Mouse (Mus musculus): ENCODE measurements around the gene Gm13285. TPM values are rescaled to one million over a fixed set of nuclear protein-coding genes. Genes with fewer than 3 reads are reported as not detected.

Gene Gm13285
- polyA plus RNA-seq, 1 experiment from 2014 or later: 0.74 TPM

DNA sequence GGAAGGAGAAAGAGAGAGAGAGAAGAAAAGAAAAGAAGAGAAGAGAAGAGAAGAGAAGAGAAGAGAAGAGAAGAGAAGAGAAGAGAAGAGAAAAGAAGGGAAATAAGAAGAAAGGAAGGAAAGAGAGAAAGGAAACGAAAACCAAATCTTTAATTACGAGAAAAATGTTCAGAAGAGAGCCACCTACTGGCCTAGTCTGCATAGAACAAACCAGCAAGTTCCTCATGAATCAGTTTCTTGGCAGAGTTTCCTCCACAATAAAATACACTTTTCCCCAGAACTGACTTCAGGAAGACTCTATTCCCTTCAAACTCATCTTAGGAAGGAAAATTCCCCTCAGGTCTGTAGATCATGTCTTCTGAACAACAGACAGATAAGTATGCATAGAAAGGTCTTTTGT lies 45.9 kb downstream of the Gm13285 start:
- ATAC-seq (ENCODE audit: low read depth) (no peak), DNase-seq (ENCODE audit: low spot score) (no peak)
- H3K4me1 ChIP-seq (ENCODE audit: control insufficient read depth, insufficient read depth, low read length): no peaks in the 10 kb centered on the region
- no peak overlapping the region for H3K27ac ChIP-seq (replicated peaks; ENCODE audit: low read depth, low read length)
- H3K9me3 ChIP-seq (ENCODE audit: control insufficient read depth, low read length): no peaks in the 10 kb centered on the region
- H3K4me3 ChIP-seq (ENCODE audit: low read depth, low read length): no peak overlapping the region
- H3K9ac ChIP-seq (ENCODE audit: low read depth, low read length): no peak overlapping the region
- no peaks in the 10 kb centered on the region for H3K27me3 ChIP-seq (replicated peaks; ENCODE audit: control insufficient read depth, insufficient read depth, low read length)
- WGBS: 38% methylated on average over 2 of the region's 2 CpGs
- H3K36me3 ChIP-seq (ENCODE audit: control insufficient read depth, insufficient read depth, low read length): no peaks in the 10 kb centered on the region
- H3K4me2 ChIP-seq (ENCODE audit: low read depth, low read length): no peak overlapping the region

DNA sequence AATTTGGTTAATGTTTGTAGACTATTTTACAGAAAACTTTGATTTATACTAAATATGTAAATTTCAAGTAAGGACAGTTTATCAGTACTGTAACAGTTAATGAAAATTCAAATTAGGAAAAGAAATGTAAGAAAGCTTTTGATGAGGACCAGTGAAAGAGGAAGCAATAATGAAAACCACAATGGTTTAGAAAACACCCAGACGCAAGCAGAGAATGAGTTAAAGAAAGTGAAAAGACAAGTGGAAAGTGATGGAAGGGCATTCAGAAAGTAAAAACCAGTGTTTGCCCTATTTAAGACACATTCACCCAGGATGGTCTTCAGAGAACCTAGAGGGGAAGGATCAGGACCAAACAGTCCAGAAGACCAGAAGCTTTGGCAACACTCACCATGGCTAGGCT lies 50.2 kb downstream of the Gm13285 start, which contains the start of gene Ifna1:
Ifna1 (plus strand) TSS at position 390 of the 400 bp plus-strand sequence.
- Histone ChIP-seq H3K9ac (ENCODE audit: low read depth, low read length) (no peak within 1 kb of the TSS), H3K36me3 (ENCODE audit: control insufficient read depth, insufficient read depth, low read length) (no peaks in the 10 kb centered on the region), H3K4me1 (ENCODE audit: control insufficient read depth, insufficient read depth, low read length) (no peaks in the 10 kb centered on the region), H3K9me3 (ENCODE audit: control insufficient read depth, low read length) (no peaks in the 10 kb centered on the region), H3K27me3 (replicated peaks; ENCODE audit: control insufficient read depth, insufficient read depth, low read length) (no peaks in the 10 kb centered on the region), H3K27ac (replicated peaks; ENCODE audit: low read depth, low read length) (no peak within 1 kb of the TSS), H3K4me2 (ENCODE audit: low read depth, low read length) (no peak within 1 kb of the TSS), H3K4me3 (ENCODE audit: low read depth, low read length) (no peak within 1 kb of the TSS)
- DNase-seq (ENCODE audit: low spot score): no peak
- WGBS: 73% methylated on average over 1 of the region's 1 CpGs
- no peak for ATAC-seq (ENCODE audit: low read depth)

Other genes with a start within 250 kb of the Gm13285 start
- not detected in 2 replicates for gene Ifna15, start 241.4 kb upstream of the Gm13285 start, polyA plus RNA-seq (2014; fragmentation: Nextera tagmentation; extraction: Ambion mirVana)
- not detected in 2 replicates for gene Ifna14, start 227.9 kb upstream of the Gm13285 start, polyA plus RNA-seq (2014; fragmentation: Nextera tagmentation; extraction: Ambion mirVana)
- not detected in 2 replicates for gene Ifna9, start 207.3 kb upstream of the Gm13285 start, polyA plus RNA-seq (2014; fragmentation: Nextera tagmentation; extraction: Ambion mirVana)
- gene Ifna12, start 196.3 kb upstream of the Gm13285 start, polyA plus RNA-seq (2014; fragmentation: Nextera tagmentation; extraction: Ambion mirVana): not detected in 2 replicates
- not detected in 2 replicates for gene C87499, start 165.3 kb upstream of the Gm13285 start, polyA plus RNA-seq (2014; fragmentation: Nextera tagmentation; extraction: Ambion mirVana)
- not detected in 2 replicates for gene Ifna13, start 155.2 kb upstream of the Gm13285 start, polyA plus RNA-seq (2014; fragmentation: Nextera tagmentation; extraction: Ambion mirVana)
- gene Ifna16, start 122.7 kb upstream of the Gm13285 start, polyA plus RNA-seq (2014; fragmentation: Nextera tagmentation; extraction: Ambion mirVana): not detected in 2 replicates
- gene Ifna2, start 115.8 kb upstream of the Gm13285 start, polyA plus RNA-seq (2014; fragmentation: Nextera tagmentation; extraction: Ambion mirVana): not detected in 2 replicates
- not detected in 2 replicates for gene Ifnab, start 108.3 kb upstream of the Gm13285 start, polyA plus RNA-seq (2014; fragmentation: Nextera tagmentation; extraction: Ambion mirVana)
- gene Gm26566, start 77.9 kb upstream of the Gm13285 start, polyA plus RNA-seq (2014; fragmentation: Nextera tagmentation; extraction: Ambion mirVana): 1.2 and 2.0 TPM in 2 replicates
- 126 and 129 TPM in 2 replicates for gene Klhl9, start 77.2 kb upstream of the Gm13285 start, polyA plus RNA-seq (2014; fragmentation: Nextera tagmentation; extraction: Ambion mirVana)
- gene Gm13271, start 44.8 kb upstream of the Gm13285 start, polyA plus RNA-seq (2014; fragmentation: Nextera tagmentation; extraction: Ambion mirVana): not detected in 2 replicates
- 0.17 and 0.28 TPM in 2 replicates for gene Gm13283, start 39.5 kb upstream of the Gm13285 start, polyA plus RNA-seq (2014; fragmentation: Nextera tagmentation; extraction: Ambion mirVana)
- 0.48 TPM in 1 of 2 replicates, not detected in the other for gene Gm13290, start 25.8 kb upstream of the Gm13285 start, polyA plus RNA-seq (2014; fragmentation: Nextera tagmentation; extraction: Ambion mirVana)
- gene Gm13289, start 22.7 kb upstream of the Gm13285 start, polyA plus RNA-seq (2014; fragmentation: Nextera tagmentation; extraction: Ambion mirVana): not detected in 2 replicates
- not detected in 2 replicates for gene Gm13272, start 19.8 kb upstream of the Gm13285 start, polyA plus RNA-seq (2014; fragmentation: Nextera tagmentation; extraction: Ambion mirVana)
- gene Ifnz, start 17.5 kb upstream of the Gm13285 start, polyA plus RNA-seq (2014; fragmentation: Nextera tagmentation; extraction: Ambion mirVana): 0.16 and 0.31 TPM in 2 replicates
- not detected in 2 replicates for gene Gm13276, start 14.0 kb upstream of the Gm13285 start, polyA plus RNA-seq (2014; fragmentation: Nextera tagmentation; extraction: Ambion mirVana)
- not detected in 2 replicates for gene Gm13277, start 11.0 kb upstream of the Gm13285 start, polyA plus RNA-seq (2014; fragmentation: Nextera tagmentation; extraction: Ambion mirVana)
- gene Gm13278, start 8.1 kb upstream of the Gm13285 start, polyA plus RNA-seq (2014; fragmentation: Nextera tagmentation; extraction: Ambion mirVana): not detected in 2 replicates
- gene Gm13275, start 5.2 kb upstream of the Gm13285 start, polyA plus RNA-seq (2014; fragmentation: Nextera tagmentation; extraction: Ambion mirVana): not detected in 2 replicates
- not detected in 2 replicates for gene Gm13279, start 2.3 kb upstream of the Gm13285 start, polyA plus RNA-seq (2014; fragmentation: Nextera tagmentation; extraction: Ambion mirVana)
- gene Gm13287, start 3.6 kb downstream of the Gm13285 start, polyA plus RNA-seq (2014; fragmentation: Nextera tagmentation; extraction: Ambion mirVana): 0.54 TPM in 1 of 2 replicates, not detected in the other
- 0.21 TPM in 1 of 2 replicates, not detected in the other for gene Gm13288, start 5.9 kb downstream of the Gm13285 start, polyA plus RNA-seq (2014; fragmentation: Nextera tagmentation; extraction: Ambion mirVana)
- not detected in 2 replicates for gene Ifna7, start 16.6 kb downstream of the Gm13285 start, polyA plus RNA-seq (2014; fragmentation: Nextera tagmentation; extraction: Ambion mirVana)
- not detected in 2 replicates for gene Ifna11, start 20.3 kb downstream of the Gm13285 start, polyA plus RNA-seq (2014; fragmentation: Nextera tagmentation; extraction: Ambion mirVana)
- not detected in 2 replicates for gene Ifna6, start 27.8 kb downstream of the Gm13285 start, polyA plus RNA-seq (2014; fragmentation: Nextera tagmentation; extraction: Ambion mirVana)
- not detected in 2 replicates for gene Ifna5, start 35.9 kb downstream of the Gm13285 start, polyA plus RNA-seq (2014; fragmentation: Nextera tagmentation; extraction: Ambion mirVana)
- gene Ifna4, start 42.2 kb downstream of the Gm13285 start, polyA plus RNA-seq (2014; fragmentation: Nextera tagmentation; extraction: Ambion mirVana): not detected in 2 replicates
- gene Ifna1, start 50.4 kb downstream of the Gm13285 start, polyA plus RNA-seq (2014; fragmentation: Nextera tagmentation; extraction: Ambion mirVana): not detected in 2 replicates
- not detected in 2 replicates for gene Ifne, start 80.5 kb downstream of the Gm13285 start, polyA plus RNA-seq (2014; fragmentation: Nextera tagmentation; extraction: Ambion mirVana)